Mouse (Mus musculus) forebrain, embryonic 10.5 days (tissue): ENCODE data around the gene Tmem167. TPM values are rescaled to one million over a fixed set of nuclear protein-coding genes. Genes with fewer than 3 reads are reported as not detected.

ENCODE experiments used
- polyA plus RNA-seq: library from polyadenylated mRNA; unstranded; fragments of >200 nt; fragmentation: Nextera tagmentation; extraction: Ambion mirVana; gene quantifications from 2 replicates; pipeline ENCODE4 v1.2.1, GENCODE M21; 2016

Tmem167 gene
- polyA plus RNA-seq, 1 experiment from 2014 or later, result 67.8 TPM

Other genes with a start within 250 kb of the Tmem167 start
- 7.4 and 9.5 TPM in 2 replicates for gene Xrcc4, start 485 bp downstream of the Tmem167 start, polyA plus RNA-seq